Mouse (Mus musculus) heart, postnatal 0 days (tissue): ENCODE measurements around the gene Clec16a.

Source experiments
- CTCF ChIP-seq: IDR thresholded peaks from 2 replicates; pipeline ENCODE4 v1.5.1; 2016; ENCODE audit warnings: antibody characterized with exemption, control low read depth, low read depth
- EP300 ChIP-seq: IDR thresholded peaks from 2 replicates; pipeline ENCODE4 v1.6.1; 2016; ENCODE audit warnings: antibody characterized with exemption, low read depth

- TF ChIP-seq CTCF (no peak), EP300 (no peak)
Measured at GRCm38 (mm10) chr16:10611306-10611705, 66.2 kb downstream of the Clec16a start.
